Mouse (Mus musculus) frontal cortex, postnatal 25 days (tissue): ENCODE results near the gene Ism2.
"Not testable (repeated sequence)": the region's sequence is repeated elsewhere in the genome, so short reads cannot be mapped to it uniquely, and the experiment has no call there.

Source experiments
- DNase-seq, 2 experiments: peaks; one replicate each; pipeline ENCODE4 v3.0.0; 2022; ENCODE audit warnings: low spot score in 2 of 2

Gene Ism2

GRCm38 (mm10) chr12:87289100-87289499 is 10.4 kb downstream of the Ism2 start:
- DNase-seq: no peak

GRCm38 (mm10) chr12:87284726-87285125 is 14.8 kb downstream of the Ism2 start:
- no peak for DNase-seq

GRCm38 (mm10) chr12:87284268-87284667 is 15.2 kb downstream of the Ism2 start:
- no peak for DNase-seq

DNA sequence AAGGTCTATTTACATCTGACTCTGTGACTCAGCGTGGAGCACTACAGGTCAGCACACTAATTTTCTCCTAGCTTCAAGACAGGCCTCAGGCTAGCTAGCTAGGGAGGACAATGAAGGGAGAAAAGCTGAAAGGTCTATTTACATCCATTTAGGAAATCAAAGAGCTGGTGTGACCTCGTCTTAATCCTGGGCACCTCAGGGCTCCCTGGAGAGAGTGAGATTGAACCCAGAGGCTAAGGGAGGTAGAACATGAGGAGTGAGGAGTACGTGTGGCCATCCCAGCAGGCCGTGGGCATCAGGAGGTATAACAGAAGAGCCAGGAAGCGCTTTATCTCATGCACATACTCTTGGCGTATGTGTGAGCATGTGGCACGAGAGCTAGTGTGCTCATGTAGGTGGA is 15.8 kb downstream of the Ism2 start:
- DNase-seq: no peak

DNA sequence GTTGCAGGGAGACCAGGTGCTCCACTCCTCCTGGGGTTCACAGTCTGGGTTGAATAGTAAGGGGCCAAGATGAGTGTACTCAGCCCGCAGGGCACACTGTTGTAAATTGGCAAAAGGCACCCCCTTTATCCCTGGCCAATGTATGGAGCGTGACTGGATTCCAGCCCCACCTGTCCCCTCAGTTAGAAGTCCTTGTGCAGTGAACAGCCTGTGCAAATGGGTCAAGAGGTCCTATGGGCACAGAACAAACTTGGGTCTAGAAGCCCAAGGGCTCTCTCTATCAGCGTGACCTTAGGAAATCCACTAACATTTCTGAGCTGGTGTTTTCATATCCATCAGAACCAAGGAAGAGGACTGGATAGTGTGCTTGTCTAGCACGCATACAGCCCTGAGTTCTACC is 16.8 kb downstream of the Ism2 start:
- DNase-seq: no peak

- no peak for DNase-seq
These were observed 17.7 kb downstream of the Ism2 start for GRCm38 (mm10) chr12:87281766-87282165.

DNA sequence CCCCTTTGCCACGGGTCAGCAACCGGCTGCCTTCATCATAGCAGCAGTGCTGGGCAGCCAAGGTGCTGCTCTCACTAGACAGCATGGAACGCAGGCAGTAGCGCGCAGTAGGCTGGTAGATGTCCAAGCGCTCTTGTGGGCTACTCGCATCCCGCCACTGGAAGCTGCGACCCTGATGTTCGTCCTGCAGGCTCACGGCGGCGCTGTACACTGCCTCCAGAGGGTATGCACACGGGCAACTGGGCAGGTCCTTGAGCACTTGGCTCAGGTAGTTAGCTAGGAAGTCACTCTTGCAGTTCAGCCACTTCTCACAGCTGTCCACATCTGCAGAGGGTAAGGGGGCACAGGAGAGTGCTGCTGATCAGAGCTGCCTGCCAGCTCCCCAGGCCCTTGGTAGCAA is 19.6 kb downstream of the Ism2 start:
- no peak for DNase-seq

DNA sequence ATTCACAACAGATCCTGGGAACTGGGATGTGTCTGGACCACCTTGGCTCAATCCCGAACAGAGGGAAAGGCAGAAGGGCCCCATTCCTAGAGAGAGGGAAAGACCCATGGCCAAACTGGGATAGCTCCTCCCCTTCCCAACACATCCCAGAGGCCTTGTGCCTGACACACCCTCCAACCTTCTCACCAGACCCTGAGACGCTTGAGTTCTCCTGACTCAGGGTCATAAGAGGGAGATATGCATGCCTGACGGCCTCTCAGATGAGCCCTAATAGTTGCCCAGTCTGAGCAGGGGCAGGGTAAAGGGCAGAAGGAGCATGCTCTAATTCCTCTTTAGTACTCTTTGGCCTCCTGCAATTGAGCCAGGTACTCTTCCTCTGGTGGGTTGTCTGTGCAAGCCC is 20.2 kb downstream of the Ism2 start:
- no peak for DNase-seq

DNA sequence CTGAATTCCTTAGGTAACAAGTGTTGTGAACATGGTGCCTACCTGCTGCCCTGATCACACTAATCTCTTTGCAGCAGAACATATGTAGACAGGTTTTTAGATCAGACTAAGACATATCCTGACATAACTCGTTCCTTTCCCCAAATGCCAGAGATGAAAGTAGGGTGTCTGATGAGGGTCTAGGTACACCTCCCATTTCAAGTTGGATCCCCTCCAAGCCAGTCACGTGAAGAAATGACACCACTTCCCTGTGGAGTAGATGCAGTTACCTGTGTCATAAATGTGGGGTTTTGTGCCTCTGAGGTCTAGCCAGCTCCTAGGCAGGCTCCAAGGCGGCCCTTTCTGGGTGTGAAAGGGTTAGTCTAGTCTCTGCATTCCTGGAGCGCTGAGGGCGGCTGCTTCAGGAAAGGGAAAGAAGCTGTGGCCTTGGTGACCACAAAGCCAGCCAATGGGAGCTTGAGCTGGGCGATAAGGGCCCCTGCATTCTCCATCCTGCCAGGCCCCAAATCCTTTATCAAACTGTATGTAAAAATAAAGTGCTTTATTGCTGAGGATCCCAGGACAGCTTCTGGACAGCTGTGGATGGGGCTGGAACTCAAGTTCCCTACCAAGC is 21.3 kb downstream of the Ism2 start:
- no peak for DNase-seq

DNA sequence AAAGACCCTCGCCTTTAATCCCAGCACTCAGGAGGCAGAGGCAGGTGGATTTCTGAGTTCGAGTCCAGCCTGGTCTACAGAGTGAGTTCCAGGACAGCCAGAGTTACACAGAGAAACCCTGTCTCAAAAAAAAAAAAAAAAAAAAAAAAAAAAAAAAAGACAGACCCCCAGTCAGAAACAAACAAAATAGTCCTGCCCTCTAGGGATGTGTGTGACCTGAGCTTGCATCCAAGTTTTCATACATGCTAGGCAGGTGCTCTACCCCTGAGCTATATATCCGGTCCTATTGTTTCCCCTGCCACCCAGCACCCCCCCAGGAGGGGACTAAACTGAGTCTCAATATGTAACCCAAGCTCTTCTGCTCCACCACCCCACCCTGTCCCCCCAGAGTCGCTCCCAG is 22.3 kb downstream of the Ism2 start:
- not testable (repeated sequence) for DNase-seq

GRCm38 (mm10) chr12:87274853-87275831 is 24.4 kb downstream of the Ism2 start:
- no peak for DNase-seq

- DNase-seq: no peak
These were observed 31.8 kb downstream of the Ism2 start for GRCm38 (mm10) chr12:87267682-87268081.

DNA sequence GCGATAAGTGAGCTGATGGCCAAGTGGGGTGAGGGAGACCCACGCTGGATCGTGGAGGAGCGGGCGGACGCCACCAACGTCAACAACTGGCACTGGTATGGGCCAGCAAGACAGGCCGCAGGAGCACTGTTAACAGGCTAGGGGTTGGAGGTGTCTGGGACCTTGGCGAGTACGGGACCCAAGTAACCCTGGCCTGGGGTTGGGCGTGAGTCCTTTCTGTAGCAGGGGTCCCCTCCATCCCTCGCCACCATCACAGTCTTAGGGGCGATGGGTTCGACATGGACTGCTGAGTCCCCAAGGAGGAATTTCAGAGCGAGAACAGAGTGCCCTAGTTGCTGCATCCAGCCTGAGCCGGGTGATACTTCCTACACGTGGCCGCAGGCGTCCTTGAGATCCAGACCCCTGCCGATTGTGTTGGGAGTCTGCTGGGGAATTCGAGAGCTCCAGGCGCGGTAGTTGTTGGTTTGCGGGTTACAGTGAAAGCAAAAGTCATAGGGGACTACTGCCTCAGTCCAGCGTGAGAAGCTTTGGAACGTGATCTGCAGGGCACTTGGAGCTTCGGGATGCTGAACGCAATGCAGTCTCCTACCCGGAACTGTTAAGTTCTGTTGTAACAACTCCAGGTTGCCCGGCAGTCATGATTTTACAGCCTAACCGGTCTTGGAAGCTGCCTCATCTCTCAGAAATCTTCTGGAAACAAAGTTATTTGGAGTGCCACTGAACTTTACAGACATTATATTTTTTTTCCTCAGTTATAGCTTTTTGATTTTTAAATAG is 32.5 kb downstream of the Ism2 start:
- no peak for DNase-seq

DNA sequence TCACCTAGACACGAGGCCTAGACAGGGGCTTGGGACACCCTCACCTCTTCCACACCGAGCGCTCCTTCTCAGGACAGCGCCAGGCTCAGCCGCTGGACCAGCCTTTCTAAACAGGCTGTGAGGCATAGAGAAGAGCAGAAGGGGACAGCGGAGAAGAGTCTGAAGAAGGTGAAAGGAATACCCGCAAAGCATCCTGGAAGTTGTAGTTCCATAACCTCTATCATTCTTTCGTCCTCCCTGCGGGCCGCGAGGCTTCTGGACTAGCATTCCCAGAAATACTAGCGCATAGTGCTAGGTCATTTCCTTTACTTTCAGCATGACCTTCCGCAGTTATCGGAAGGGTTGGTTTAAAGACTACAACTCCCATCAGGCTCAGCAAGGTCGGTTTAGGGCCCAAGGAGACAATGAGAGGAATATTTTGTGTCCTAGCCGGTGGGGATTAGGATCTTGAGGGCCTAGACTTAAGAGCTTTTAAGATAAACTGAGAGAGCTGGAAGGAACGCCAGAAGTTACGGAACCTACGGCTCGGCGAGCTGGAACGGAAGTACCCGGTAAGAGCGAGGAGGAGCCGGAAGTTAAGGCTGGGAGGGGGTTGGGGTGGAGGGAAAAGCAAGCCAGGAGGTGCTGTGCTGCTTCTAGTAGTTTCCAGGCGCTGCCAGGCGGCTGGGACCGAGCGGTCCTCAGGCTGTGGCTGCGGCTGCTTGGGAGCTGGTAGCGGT is 33.2 kb downstream of the Ism2 start, which contains the start of the genes Vipas39 and Ahsa1:
Gene Vipas39 (minus strand): TSS at position 149 of the 719 bp plus-strand sequence.
Gene Ahsa1 (plus strand): TSS at position 372 of the 719 bp plus-strand sequence.
- peak; percentile 72 to 83 for DNase-seq

DNA sequence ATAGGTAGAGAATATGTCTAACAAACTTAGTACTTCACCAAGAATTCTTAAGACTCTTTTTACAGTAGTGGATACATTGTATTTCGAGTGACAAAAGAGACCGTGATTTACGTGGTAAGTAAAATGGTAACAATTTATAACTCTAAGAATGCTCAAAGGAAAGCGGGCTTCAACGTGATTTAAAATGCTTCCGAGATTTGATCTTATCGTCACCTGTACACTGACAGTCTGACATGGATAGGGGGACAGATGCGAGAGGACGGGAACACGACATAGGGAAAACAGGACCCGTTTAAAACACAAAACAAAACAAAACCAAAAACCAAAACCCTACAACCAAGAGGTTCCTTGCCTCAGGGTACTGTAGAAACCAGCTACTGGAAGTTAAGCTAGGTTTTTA is 34.1 kb downstream of the Ism2 start:
- DNase-seq: no peak

DNA sequence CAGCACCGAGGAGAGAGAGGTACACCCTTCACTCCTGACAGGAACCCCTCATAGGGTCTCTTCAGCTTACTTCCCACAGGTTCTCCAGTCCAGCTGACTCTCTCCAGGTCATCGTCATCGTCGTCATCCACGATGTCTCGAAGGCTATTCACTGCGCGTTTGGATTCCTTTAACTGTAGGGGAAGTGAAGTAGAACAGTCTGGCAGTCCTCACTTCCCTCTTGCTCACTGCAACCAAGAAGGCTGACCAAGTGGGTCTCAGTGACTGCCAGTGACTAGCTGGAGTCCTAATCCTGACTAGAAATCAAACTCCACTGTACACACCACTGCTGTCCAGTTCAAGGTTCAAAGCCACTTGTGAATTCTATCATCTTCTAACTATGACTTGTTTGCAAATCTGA is 38.9 kb downstream of the Ism2 start:
- no peak for DNase-seq

GRCm38 (mm10) chr12:87256629-87257028 is 42.9 kb downstream of the Ism2 start:
- no peak for DNase-seq

- DNase-seq: no peak
These were observed 45.6 kb downstream of the Ism2 start for GRCm38 (mm10) chr12:87253878-87254277.

- DNase-seq: no peak
These were observed 49.3 kb downstream of the Ism2 start for GRCm38 (mm10) chr12:87250161-87250560.

- no peak for DNase-seq
These were observed 60.9 kb downstream of the Ism2 start, which contains the start of gene Noxred1 for GRCm38 (mm10) chr12:87238632-87239031. Gene Noxred1 (minus strand): TSS chr12:87238732.

GRCm38 (mm10) chr12:87236882-87237483 is 62.5 kb downstream of the Ism2 start:
- DNase-seq: no peak
